Mouse (Mus musculus): ENCODE results near the gene Nlk.

- TF ChIP-seq EP300 (IDR thresholded peaks at IDR 0.05; ENCODE audit: low read depth) (no peak), CTCF (IDR thresholded peaks at IDR 0.05; ENCODE audit: low read depth) (no peak)
These were observed 94.4 kb downstream of the Nlk start for GRCm38 (mm10) chr11:78602781-78603180.

Data from liver, embryonic 14.5 days (tissue).